Mouse (Mus musculus) C2C12 (cell line): ENCODE measurements around the gene Slc22a14.

Experiments
- CEBPB ChIP-seq: IDR thresholded peaks from one replicate; pipeline ENCODE4 v1.6.1; 2011; ENCODE audit warnings: low read depth, mild to moderate bottlenecking, control low read depth, moderate library complexity
- CTCF ChIP-seq: IDR thresholded peaks from one replicate; pipeline ENCODE4 v1.5.1; 2011; ENCODE audit not compliant: control insufficient read depth, insufficient read depth, insufficient read length
- MAX ChIP-seq: IDR thresholded peaks from one replicate; pipeline ENCODE4 v1.6.1; 2011; ENCODE audit warnings: mild to moderate bottlenecking, control low read depth
- MYOD1 ChIP-seq: IDR thresholded peaks from one replicate; pipeline ENCODE4 v1.6.1; 2011; ENCODE audit warnings: low read depth; ENCODE audit not compliant: control insufficient read depth, insufficient read length
- MYOG ChIP-seq: IDR thresholded peaks from one replicate; pipeline ENCODE4 v1.6.1; 2011; ENCODE audit not compliant: control insufficient read depth, insufficient read length; ENCODE audit errors: extremely low read depth
- USF1 ChIP-seq: IDR thresholded peaks from one replicate; pipeline ENCODE4 v1.6.1; 2011; ENCODE audit warnings: low read depth, mild to moderate bottlenecking, control low read depth, moderate library complexity

DNA sequence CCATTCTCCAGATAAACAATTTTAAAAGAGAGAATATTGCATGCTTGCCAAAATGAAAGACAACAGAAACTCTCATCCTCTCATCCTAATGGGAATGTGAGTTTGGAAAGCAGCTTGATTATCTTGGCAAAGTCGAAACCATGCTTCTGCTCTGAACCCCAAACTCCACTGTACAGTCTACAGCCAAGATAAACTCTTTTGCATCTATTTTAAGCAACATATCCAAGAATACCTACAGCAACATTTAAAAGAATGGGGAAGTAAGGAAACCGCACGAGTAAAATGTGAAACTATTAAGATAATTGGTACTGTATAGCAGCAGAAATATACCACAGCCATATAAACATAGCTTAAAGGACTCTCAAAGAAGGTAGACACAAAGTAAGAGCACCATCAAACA, 36.9 kb downstream of the Slc22a14 start:
- TF ChIP-seq CTCF (no peak), USF1 (no peak), MYOD1 (no peak), MAX (no peak), MYOG (no peak), CEBPB (no peak)
